Mouse (Mus musculus): ENCODE results near the gene Larp6.

DNA sequence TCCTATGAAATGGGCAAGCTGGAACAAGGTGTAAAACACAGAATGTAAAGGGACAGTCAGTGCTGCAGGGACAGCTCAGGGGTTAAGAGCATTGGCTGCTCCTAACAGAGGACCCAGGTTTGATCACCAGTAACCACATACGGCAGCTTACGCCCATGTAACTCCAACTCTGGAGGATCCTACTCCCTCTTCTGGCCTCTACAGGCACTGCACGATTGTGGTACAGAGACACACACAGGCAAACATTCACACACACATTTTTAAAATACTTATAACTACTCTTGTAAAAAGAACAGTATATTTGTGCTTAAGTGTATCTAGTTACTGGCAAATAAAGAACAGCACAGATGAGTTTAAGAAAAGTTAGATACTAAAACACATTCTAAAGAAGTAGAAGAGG is 31.8 kb upstream of the Larp6 start:
- TF ChIP-seq CTCF (IDR thresholded peaks at IDR 0.05; ENCODE audit: low read depth) (no peak), EP300 (IDR thresholded peaks at IDR 0.05; ENCODE audit: low read depth) (no peak)

Data from heart, postnatal 0 days (tissue).